Mouse (Mus musculus) MEL (cell line): ENCODE data around the gene Lrrc3. TPM values are rescaled to one million over a fixed set of nuclear protein-coding genes. Genes with fewer than 3 reads are reported as not detected.

Experiments used
- DNase-seq: peaks from one replicate; pipeline ENCODE4 v3.0.0; 2011; ENCODE audit warnings: low read depth, low spot score
- H3K27ac ChIP-seq: 2 replicates; pipeline ENCODE4 v1.5.1; 2012; ENCODE audit warnings: low read depth, mild to moderate bottlenecking, control low read depth, low read length, moderate library complexity; ENCODE audit not compliant: control insufficient read depth
- H3K27me3 ChIP-seq, 2 experiments: fragments of 150-350 bp in 1 of 2; sonication (generic) in 1 of 2; 2 replicates each; pipeline ENCODE4 v1.6.1; 2012; ENCODE audit warnings: low read length in 2 of 2, mild to moderate bottlenecking in 2 of 2, improper control_type of control experiment in 1 of 2, moderate library complexity in 1 of 2; ENCODE audit not compliant: insufficient read depth in 2 of 2, control insufficient read depth in 1 of 2
- H3K36me3 ChIP-seq, 2 experiments: 2 replicates each; pipeline ENCODE4 v1.6.1; 2012 to 2014; ENCODE audit warnings: low read length in 2 of 2, improper control_type of control experiment in 1 of 2, inconsistent platforms in 1 of 2, mild to moderate bottlenecking in 1 of 2; ENCODE audit not compliant: insufficient read depth in 2 of 2, control insufficient read depth in 1 of 2
- H3K4me1 ChIP-seq, 2 experiments: fragments of 150-350 bp in 1 of 2; sonication (generic) in 1 of 2; 2 replicates each; pipeline ENCODE4 v1.6.1; 2012; ENCODE audit warnings: low read length in 2 of 2, improper control_type of control experiment in 1 of 2, mild to moderate bottlenecking in 1 of 2; ENCODE audit not compliant: insufficient read depth in 2 of 2, control insufficient read depth in 1 of 2
- H3K4me3 ChIP-seq, 2 experiments: fragments of 150-350 bp in 1 of 2; sonication (generic) in 1 of 2; 2 replicates each; pipeline ENCODE4 v1.5.1; 2012; ENCODE audit warnings: low read depth in 2 of 2, low read length in 2 of 2, mild to moderate bottlenecking in 2 of 2, moderate library complexity in 2 of 2, control low read depth in 1 of 2, improper control_type of control experiment in 1 of 2; ENCODE audit not compliant: control insufficient read depth in 1 of 2, insufficient read depth in 1 of 2
- H3K79me2 ChIP-seq: 2 replicates; pipeline ENCODE4 v1.6.1; 2012; ENCODE audit warnings: mild to moderate bottlenecking, low read length, moderate library complexity; ENCODE audit not compliant: control insufficient read depth, poor library complexity, insufficient read depth
- H3K9ac ChIP-seq: 2 replicates; pipeline ENCODE4 v1.6.1; 2012; ENCODE audit warnings: low read depth, mild to moderate bottlenecking, control low read depth, low read length, moderate library complexity; ENCODE audit not compliant: control insufficient read depth, poor library complexity, severe bottlenecking
- H3K9me3 ChIP-seq: fragments of 150-350 bp; sonication (generic); replicated peaks from 2 replicates; pipeline ENCODE4 v1.6.1; 2012; ENCODE audit warnings: mild to moderate bottlenecking, low read length, improper control_type of control experiment, moderate library complexity; ENCODE audit not compliant: insufficient read depth
- CHD1 ChIP-seq: IDR thresholded peaks from 2 replicates; pipeline ENCODE4 v1.6.1; 2012; ENCODE audit warnings: low read depth, mild to moderate bottlenecking, inconsistent platforms, low read length, improper control_type of control experiment
- CHD2 ChIP-seq: IDR thresholded peaks from 2 replicates; pipeline ENCODE4 v1.6.1; 2011; ENCODE audit warnings: low read length, improper control_type of control experiment
- CTCF ChIP-seq, 3 experiments: IDR thresholded peaks in 2 of 3; conservative IDR thresholded peaks in 1 of 3; 2 replicates each; pipeline ENCODE4 v1.5.1; 2011 to 2012; ENCODE audit warnings: low read length in 3 of 3, low read depth in 2 of 3, mild to moderate bottlenecking in 2 of 3, improper control_type of control experiment in 1 of 3, inconsistent platforms in 1 of 3, mixed read lengths in 1 of 3, moderate library complexity in 1 of 3; ENCODE audit not compliant: control insufficient read depth in 1 of 3, insufficient read depth in 1 of 3, poor library complexity in 1 of 3, severe bottlenecking in 1 of 3
- E2F4 ChIP-seq: IDR thresholded peaks from 2 replicates; pipeline ENCODE4 v1.6.1; 2011; ENCODE audit warnings: low read depth, low read length, improper control_type of control experiment, borderline replicate concordance
- GATA1 ChIP-seq: IDR thresholded peaks from 2 replicates; pipeline ENCODE4 v1.6.1; 2011; ENCODE audit warnings: low read depth, low read length, improper control_type of control experiment
- HCFC1 ChIP-seq: IDR thresholded peaks from 2 replicates; pipeline ENCODE4 v1.6.1; 2012; ENCODE audit warnings: low read depth, mild to moderate bottlenecking, inconsistent platforms, low read length, improper control_type of control experiment, moderate library complexity
- JUND ChIP-seq: IDR thresholded peaks from 2 replicates; pipeline ENCODE4 v1.6.1; 2011; ENCODE audit warnings: low read depth, mild to moderate bottlenecking, improper control_type of control experiment, low read length
- KAT2A ChIP-seq: conservative IDR thresholded peaks from 2 replicates; pipeline ENCODE4 v1.6.1; 2012; ENCODE audit warnings: low read depth, low read length, improper control_type of control experiment, inconsistent platforms
- MXI1 ChIP-seq: IDR thresholded peaks from 2 replicates; pipeline ENCODE4 v1.6.1; 2011; ENCODE audit warnings: mild to moderate bottlenecking, low read depth, low read length, improper control_type of control experiment
- MYC ChIP-seq: IDR thresholded peaks from 2 replicates; pipeline ENCODE4 v1.6.1; 2011; ENCODE audit warnings: low read depth, mild to moderate bottlenecking, low read length, improper control_type of control experiment, moderate library complexity
- NELFE ChIP-seq: IDR thresholded peaks from 2 replicates; pipeline ENCODE4 v1.6.1; 2011; ENCODE audit warnings: low read depth, low read length, improper control_type of control experiment
- POLR2A ChIP-seq, 2 experiments: IDR thresholded peaks; 2 replicates each; pipeline ENCODE4 v1.6.1; 2011 to 2012; ENCODE audit warnings: low read length in 2 of 2, mild to moderate bottlenecking in 2 of 2, control low read depth in 1 of 2, improper control_type of control experiment in 1 of 2, low read depth in 1 of 2, moderate library complexity in 1 of 2; ENCODE audit not compliant: control insufficient read depth in 1 of 2, insufficient read depth in 1 of 2, poor library complexity in 1 of 2
- POLR2AphosphoS2 ChIP-seq: IDR thresholded peaks from 2 replicates; pipeline ENCODE4 v1.6.1; 2011; ENCODE audit warnings: low read length, improper control_type of control experiment
- POLR2AphosphoS5 ChIP-seq: IDR thresholded peaks from 2 replicates; pipeline ENCODE4 v1.6.1; 2012; ENCODE audit warnings: low read depth, borderline replicate concordance, mild to moderate bottlenecking, inconsistent platforms, low read length, moderate library complexity, mixed read lengths
- RCOR1 ChIP-seq: IDR thresholded peaks from 2 replicates; pipeline ENCODE4 v1.6.1; 2012; ENCODE audit warnings: low read depth, mild to moderate bottlenecking, inconsistent platforms, low read length, improper control_type of control experiment
- TCF12 ChIP-seq: IDR thresholded peaks from 2 replicates; pipeline ENCODE4 v1.6.1; 2014; ENCODE audit warnings: low read depth, mild to moderate bottlenecking, inconsistent platforms, low read length, improper control_type of control experiment, moderate library complexity
- ZC3H11A ChIP-seq: IDR thresholded peaks from 2 replicates; pipeline ENCODE4 v1.6.1; 2012; ENCODE audit warnings: low read depth, mild to moderate bottlenecking, inconsistent platforms, low read length, improper control_type of control experiment
- polyA plus RNA-seq, 2 experiments: library from polyadenylated mRNA; stranded (reverse) in 1 of 2; unstranded in 1 of 2; fragments of >175 nt in 1 of 2; fragments of >200 nt in 1 of 2; gene quantifications; 2 replicates each; pipeline versions ENCODE4 v1.2.1 to v1.2.4; 2012; ENCODE audit warnings: low replicate concordance in 2 of 2, low read depth in 1 of 2; ENCODE audit not compliant: insufficient read length in 2 of 2, insufficient read depth in 1 of 2, missing spikeins in 1 of 2
- total RNA-seq: library from RNA; depleted of rRNA; stranded (reverse); fragments of 300-350 nt; gene quantifications from 2 replicates; pipeline ENCODE4 v1.2.3, GENCODE M21; 2012

Gene Lrrc3
- total and polyA plus RNA-seq, 3 experiments, result 0.15 to 0.74 TPM; not detected in 1

DNA sequence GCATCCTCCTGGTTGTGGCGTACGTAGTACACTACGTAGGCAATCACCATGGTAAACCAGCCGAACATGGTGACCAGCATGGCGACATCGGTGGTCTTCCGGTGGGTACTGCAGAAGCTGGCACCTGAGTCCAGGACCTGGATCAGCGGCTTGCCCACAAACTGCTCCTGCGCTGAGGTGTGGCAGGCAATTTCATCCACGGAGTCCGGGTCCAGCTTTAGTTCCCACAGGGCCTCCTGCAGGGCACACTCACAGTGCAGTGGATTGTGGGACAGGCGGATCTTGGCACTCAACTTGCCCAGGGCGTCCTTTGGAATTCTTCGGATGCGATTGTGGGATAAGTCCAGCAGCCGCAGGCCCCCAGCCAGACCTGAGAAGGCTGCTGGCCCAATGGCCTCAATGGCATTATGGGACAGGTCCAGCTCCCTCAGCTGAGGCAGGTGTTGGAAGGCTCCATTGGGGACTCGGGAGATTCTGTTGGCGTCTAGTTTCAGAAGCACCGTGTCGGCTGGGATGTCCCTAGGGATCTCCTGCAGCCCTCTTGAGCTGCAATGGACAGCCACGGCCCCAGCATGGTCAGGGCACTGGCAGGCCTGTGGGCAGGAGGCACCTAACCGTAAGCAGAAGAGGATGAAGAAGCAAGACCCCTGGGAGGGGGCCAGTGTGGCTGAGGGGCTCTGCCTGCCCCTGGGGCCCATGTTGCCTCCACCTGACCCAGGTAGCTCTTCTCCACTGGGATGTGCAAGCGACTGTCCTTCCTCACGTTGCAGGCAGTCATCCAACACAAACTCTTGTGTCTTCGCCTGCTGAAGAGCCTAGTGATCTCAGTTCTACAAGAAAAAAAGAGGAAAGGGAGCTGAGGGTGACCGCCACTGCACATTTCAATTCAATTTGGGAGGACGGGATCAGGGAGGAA is 1.2 kb downstream of the Lrrc3 start:
- H3K4me1 ChIP-seq, result no peaks in the 10 kb centered on the region; a peak in 1 of 4 replicates
- no peak for TF ChIP-seq HCFC1
- TF ChIP-seq GATA1, result no peak
- no peak for TF ChIP-seq E2F4
- TF ChIP-seq POLR2AphosphoS2, result no peak
- no peak for TF ChIP-seq KAT2A
- TF ChIP-seq POLR2A (IDR thresholded peaks at IDR 0.05; ENCODE audit: control insufficient read depth in 1 of 2, insufficient read depth in 1 of 2, low read depth in 1 of 2, low read length in 2 of 2, poor library complexity in 1 of 2), result no peak
- no peak for TF ChIP-seq MYC
- TF ChIP-seq CHD2, result no peak
- TF ChIP-seq POLR2AphosphoS5, result no peak
- TF ChIP-seq, all 39 proteins: peak for 0
- no peak for DNase-seq
- H3K36me3 ChIP-seq, result peaks cover 0 to 7% of the 10 kb centered on the region in 2 experiments; a peak in 1 of 4 replicates
- no peaks in the 10 kb centered on the region for H3K79me2 ChIP-seq
- H3K4me3 ChIP-seq, result no peak overlapping the region
- H3K9me3 ChIP-seq, result no peaks in the 10 kb centered on the region
- peaks cover 0 to 7% of the 10 kb centered on the region in 2 experiments; a peak in 1 of 4 replicates for H3K27me3 ChIP-seq
- no peak overlapping the region for H3K9ac ChIP-seq
- no peak overlapping the region for H3K27ac ChIP-seq

DNA sequence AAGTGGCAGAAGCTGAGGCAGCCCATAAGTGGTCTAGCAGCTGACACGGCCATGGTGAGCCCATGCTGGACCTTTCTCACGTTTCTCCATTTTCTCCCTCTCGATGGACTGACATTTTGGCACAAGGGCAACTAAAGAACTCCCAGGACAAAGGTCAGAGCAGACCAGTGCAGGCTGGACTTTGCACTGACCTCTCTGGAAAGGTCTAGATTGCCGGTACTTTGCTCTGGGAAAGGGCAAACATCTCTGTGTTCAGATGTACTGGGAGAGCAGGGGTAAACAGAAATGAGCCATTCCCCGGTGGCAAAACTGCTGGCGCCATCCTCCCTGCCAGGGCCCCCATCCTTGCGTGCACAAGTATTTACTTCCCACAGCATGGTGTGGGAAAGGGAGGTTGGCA is 2.2 kb downstream of the Lrrc3 start:
- TF ChIP-seq MXI1 (no peak), ZC3H11A (no peak), CTCF (IDR thresholded peaks at IDR 0.05 in 2 of 3, conservative IDR thresholded peaks at IDR 0.05 in 1 of 3; ENCODE audit: control insufficient read depth in 1 of 3, insufficient read depth in 1 of 3, low read depth in 2 of 3, low read length in 3 of 3, poor library complexity in 1 of 3, severe bottlenecking in 1 of 3) (no peak), TCF12 (no peak), POLR2AphosphoS2 (no peak), NELFE (no peak), CHD1 (no peak), JUND (no peak), RCOR1 (no peak), POLR2A (IDR thresholded peaks at IDR 0.05; ENCODE audit: control insufficient read depth in 1 of 2, insufficient read depth in 1 of 2, low read depth in 1 of 2, low read length in 2 of 2, poor library complexity in 1 of 2) (no peak), KAT2A (no peak)
- H3K9ac ChIP-seq, result no peak overlapping the region
- no peaks in the 10 kb centered on the region for H3K79me2 ChIP-seq
- no peak overlapping the region for H3K4me3 ChIP-seq
- no peaks in the 10 kb centered on the region for H3K9me3 ChIP-seq
- no peaks in the 10 kb centered on the region; a peak in 1 of 4 replicates for H3K4me1 ChIP-seq
- H3K36me3 ChIP-seq, result peaks cover 0 to 7% of the 10 kb centered on the region in 2 experiments; a peak in 1 of 4 replicates
- H3K27ac ChIP-seq, result no peak overlapping the region
- peaks cover 0 to 9% of the 10 kb centered on the region in 2 experiments; a peak in 1 of 4 replicates for H3K27me3 ChIP-seq
- DNase-seq, result no peak
